Mouse (Mus musculus) small intestine, adult 2 months (tissue): ENCODE results near the gene March8.

Experiments
- CTCF ChIP-seq: fragments of 200-500 bp; IDR thresholded peaks from 2 replicates; pipeline ENCODE4 v1.5.1; 2012; ENCODE audit warnings: low read depth, mild to moderate bottlenecking, control low read depth, inconsistent platforms, low read length, moderate library complexity, mixed read lengths; ENCODE audit not compliant: insufficient replicate concordance, insufficient read length; ENCODE audit errors: extremely low read depth
- POLR2A ChIP-seq: fragments of 200-500 bp; IDR thresholded peaks from 2 replicates; pipeline ENCODE4 v1.6.1; 2012; ENCODE audit warnings: low read depth, mild to moderate bottlenecking, control low read depth, inconsistent platforms, low read length, moderate library complexity

GRCm38 (mm10) chr6:116456482-116456881, 118.7 kb downstream of the March8 start:
- TF ChIP-seq POLR2A, result no peak
- no peak for TF ChIP-seq CTCF
